Mouse (Mus musculus): Measurements from ENCODE around the gene Slc26a3. TPM values are rescaled to one million over a fixed set of nuclear protein-coding genes. Genes with fewer than 3 reads are reported as not detected.
A peak's percentile ranks its signal among the peaks of the same experiment; 100 is the strongest.

Slc26a3 gene
- total and polyA plus RNA-seq, 2 experiments from 2014 or later, result 0.72 to 1.9 TPM

DNA sequence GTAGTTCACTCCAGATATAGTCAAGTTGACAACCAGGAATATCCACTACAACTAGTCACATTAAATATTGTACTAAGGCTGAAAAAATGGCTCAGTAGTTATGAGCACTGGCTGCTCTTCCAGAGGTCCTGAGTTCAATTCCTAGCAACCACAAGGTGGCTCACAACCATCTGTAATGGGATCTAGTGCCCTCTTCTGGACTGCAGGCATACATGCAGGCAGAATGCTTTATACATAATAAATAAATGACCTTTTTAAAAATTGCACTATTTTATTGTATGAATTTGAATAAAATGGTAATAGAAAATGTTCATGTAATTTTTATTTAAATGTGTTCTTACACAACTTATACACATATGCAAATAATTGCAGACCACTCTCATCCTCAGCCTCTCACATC is 112.5 kb downstream of the Slc26a3 start:
- ATAC-seq (ENCODE audit: insufficient read depth, low read depth) (no peak), DNase-seq (ENCODE audit: low spot score) (no peak)
- Histone ChIP-seq H3K9me3 (replicated peaks; ENCODE audit: control insufficient read depth, low read length) (no peaks in the 10 kb centered on the region), H3K36me3 (replicated peaks; ENCODE audit: control insufficient read depth, insufficient read depth, low read length) (no peaks in the 10 kb centered on the region), H3K27me3 (ENCODE audit: control insufficient read depth, insufficient read depth, low read length) (no peaks in the 10 kb centered on the region), H3K4me1 (ENCODE audit: control insufficient read depth, insufficient read depth) (peaks cover 9% of the 10 kb centered on the region), H3K27ac (ENCODE audit: low read depth) (no peak overlapping the region), H3K9ac (replicated peaks; ENCODE audit: low read depth, low read length) (no peak overlapping the region), H3K4me2 (ENCODE audit: low read depth, low read length) (no peak overlapping the region), H3K4me3 (ENCODE audit: low read depth, low read length) (no peak overlapping the region)
- TF ChIP-seq EP300 (IDR thresholded peaks at IDR 0.05; ENCODE audit: low read depth) (no peak), CTCF (IDR thresholded peaks at IDR 0.05; ENCODE audit: low read depth) (peak; percentile 39)

DNA sequence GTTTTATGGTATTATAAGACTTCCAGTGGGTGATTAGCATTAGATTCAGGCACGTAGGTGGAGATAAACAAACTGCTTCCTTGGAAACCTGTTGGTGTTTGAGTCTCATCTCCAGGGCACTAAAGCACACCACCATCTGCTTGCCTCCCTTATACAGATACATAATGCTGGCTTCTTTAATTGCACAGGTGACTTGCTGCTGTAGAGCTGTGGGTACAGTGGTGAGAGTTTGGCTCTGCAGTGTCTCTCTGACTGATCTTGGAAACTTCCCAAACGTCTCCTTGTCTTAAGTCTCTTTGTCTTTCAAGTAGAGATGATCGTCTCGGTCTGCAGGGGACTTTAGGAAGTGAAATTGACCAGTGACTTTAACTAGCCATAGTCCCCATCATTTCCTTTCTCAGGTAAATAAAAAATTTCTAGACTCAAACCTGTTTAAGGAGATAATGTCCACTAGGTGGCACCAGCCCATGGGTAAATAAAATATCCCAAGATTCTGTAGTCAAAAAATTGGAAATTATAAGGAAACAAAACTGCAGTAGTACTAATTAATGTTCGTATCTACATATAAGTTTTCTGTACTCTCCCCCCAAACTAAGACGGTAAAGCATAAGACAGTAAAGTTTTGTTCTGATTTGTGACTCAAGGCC is 117.2 kb downstream of the Slc26a3 start:
- Histone ChIP-seq H3K27ac (ENCODE audit: low read depth) (no peak overlapping the region), H3K36me3 (replicated peaks; ENCODE audit: control insufficient read depth, insufficient read depth, low read length) (no peaks in the 10 kb centered on the region), H3K4me3 (ENCODE audit: low read depth, low read length) (no peak overlapping the region), H3K9me3 (replicated peaks; ENCODE audit: control insufficient read depth, low read length) (no peaks in the 10 kb centered on the region), H3K9ac (replicated peaks; ENCODE audit: low read depth, low read length) (no peak overlapping the region), H3K4me2 (ENCODE audit: low read depth, low read length) (no peak overlapping the region), H3K4me1 (ENCODE audit: control insufficient read depth, insufficient read depth) (no peaks in the 10 kb centered on the region), H3K27me3 (ENCODE audit: control insufficient read depth, insufficient read depth, low read length) (no peaks in the 10 kb centered on the region)
- ATAC-seq (ENCODE audit: insufficient read depth, low read depth) (no peak), DNase-seq (ENCODE audit: low spot score) (peak; percentile 59)
- no peak for TF ChIP-seq EP300 (IDR thresholded peaks at IDR 0.05; ENCODE audit: low read depth)
- peak; percentile 55 for TF ChIP-seq CTCF (IDR thresholded peaks at IDR 0.05; ENCODE audit: low read depth)
- whole genome bisulfite sequencing, result 31% methylated on average over 6 of the region's 6 CpGs

DNA sequence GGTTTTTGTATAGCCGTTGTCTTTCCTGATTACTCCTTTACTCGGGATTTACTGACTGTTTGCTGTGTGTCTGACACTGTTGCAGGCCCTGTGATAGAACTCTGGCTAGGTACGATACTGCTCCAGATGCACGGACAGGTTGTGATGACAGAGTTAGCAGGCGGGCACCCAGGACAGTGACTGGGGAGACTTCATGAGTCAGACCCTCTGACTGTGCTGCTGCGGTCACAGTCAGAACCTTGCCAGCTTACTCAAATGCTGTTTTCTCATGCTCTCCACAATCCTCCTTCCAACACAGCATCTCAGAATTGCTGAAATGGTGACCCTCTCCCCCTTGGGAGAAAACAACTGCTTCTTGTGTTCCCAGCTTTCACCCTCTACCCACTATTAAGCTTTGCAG is 117.8 kb downstream of the Slc26a3 start:
- no peak for ATAC-seq (ENCODE audit: insufficient read depth, low read depth)
- H3K27me3 ChIP-seq (ENCODE audit: control insufficient read depth, insufficient read depth, low read length), result no peaks in the 10 kb centered on the region
- H3K4me2 ChIP-seq (ENCODE audit: low read depth, low read length), result no peak overlapping the region
- TF ChIP-seq EP300 (IDR thresholded peaks at IDR 0.05; ENCODE audit: low read depth) (no peak), CTCF (IDR thresholded peaks at IDR 0.05; ENCODE audit: low read depth) (no peak)
- no peak for DNase-seq (ENCODE audit: low spot score)
- H3K4me1 ChIP-seq (ENCODE audit: control insufficient read depth, insufficient read depth), result no peaks in the 10 kb centered on the region
- no peaks in the 10 kb centered on the region for H3K9me3 ChIP-seq (replicated peaks; ENCODE audit: control insufficient read depth, low read length)
- no peak overlapping the region for H3K9ac ChIP-seq (replicated peaks; ENCODE audit: low read depth, low read length)
- H3K27ac ChIP-seq (ENCODE audit: low read depth), result no peak overlapping the region
- 68% methylated on average over 6 of the region's 6 CpGs for WGBS
- no peaks in the 10 kb centered on the region for H3K36me3 ChIP-seq (replicated peaks; ENCODE audit: control insufficient read depth, insufficient read depth, low read length)
- no peak overlapping the region for H3K4me3 ChIP-seq (ENCODE audit: low read depth, low read length)

DNA sequence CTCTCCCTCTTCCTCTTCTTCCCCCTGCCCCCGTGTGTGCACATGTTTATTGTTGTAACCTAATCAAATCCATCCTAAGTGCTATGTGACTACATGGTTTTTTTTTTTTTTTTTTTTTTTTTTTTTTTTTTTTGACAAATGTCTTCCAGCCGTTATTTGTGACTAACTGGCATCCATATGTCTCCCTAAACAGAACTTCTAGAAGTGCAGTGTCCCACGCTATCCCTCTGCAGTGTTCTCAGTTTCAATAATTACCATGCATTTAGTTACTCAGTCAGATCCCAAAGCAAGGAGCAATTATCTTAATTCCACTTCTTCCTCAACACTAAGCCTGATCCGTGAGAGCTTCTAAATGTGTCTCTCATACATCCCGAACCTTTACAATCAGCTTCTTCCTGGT is 120.5 kb downstream of the Slc26a3 start:
- Histone ChIP-seq H3K4me1 (ENCODE audit: control insufficient read depth, insufficient read depth) (no peaks in the 10 kb centered on the region), H3K4me2 (ENCODE audit: low read depth, low read length) (no peak overlapping the region), H3K4me3 (ENCODE audit: low read depth, low read length) (no peak overlapping the region), H3K27me3 (ENCODE audit: control insufficient read depth, insufficient read depth, low read length) (no peaks in the 10 kb centered on the region), H3K27ac (ENCODE audit: low read depth) (no peak overlapping the region), H3K9ac (replicated peaks; ENCODE audit: low read depth, low read length) (no peak overlapping the region), H3K36me3 (replicated peaks; ENCODE audit: control insufficient read depth, insufficient read depth, low read length) (no peaks in the 10 kb centered on the region), H3K9me3 (replicated peaks; ENCODE audit: control insufficient read depth, low read length) (no peaks in the 10 kb centered on the region)
- DNase-seq (ENCODE audit: low spot score), result no peak
- TF ChIP-seq EP300 (IDR thresholded peaks at IDR 0.05; ENCODE audit: low read depth) (no peak), CTCF (IDR thresholded peaks at IDR 0.05; ENCODE audit: low read depth) (no peak)
- ATAC-seq (ENCODE audit: insufficient read depth, low read depth), result no peak
- WGBS, result 46% methylated on average over 4 of the region's 5 CpGs

DNA sequence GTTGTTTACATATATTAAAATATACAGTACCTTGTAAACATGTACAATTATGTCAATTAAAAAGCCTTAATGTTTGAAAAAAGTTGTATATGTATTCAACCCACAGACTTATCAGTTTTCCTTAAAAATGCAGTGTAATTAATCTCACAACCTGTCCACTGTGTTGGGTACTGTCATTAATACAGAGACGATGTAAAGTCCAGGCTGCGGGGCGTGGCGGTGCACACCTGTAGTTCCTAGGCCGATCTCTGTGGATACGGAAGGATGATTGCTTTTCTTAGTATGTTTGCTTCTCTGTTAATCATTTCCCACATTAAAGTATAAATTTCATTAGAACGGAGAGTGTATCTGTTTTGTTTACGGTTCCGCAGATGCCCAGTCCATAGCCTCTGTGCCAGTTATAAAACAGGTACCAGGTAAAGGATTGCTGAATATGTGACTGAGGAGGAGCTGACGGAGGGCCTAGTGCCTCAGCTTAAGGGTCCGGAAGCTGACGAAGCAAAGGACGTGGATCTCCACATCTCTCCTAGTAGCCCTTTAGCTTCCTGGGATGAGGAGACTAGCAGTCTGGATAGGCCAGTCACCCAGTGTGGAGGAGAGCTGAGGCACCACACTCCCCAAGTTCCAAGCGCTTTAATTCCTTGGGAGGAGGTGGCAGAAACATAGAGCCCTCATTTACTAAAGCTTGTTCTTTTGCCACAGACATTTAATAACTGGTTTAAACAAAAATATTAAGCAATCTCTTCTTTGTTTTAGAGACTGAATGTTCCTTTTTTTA is 122.2 kb downstream of the Slc26a3 start:
- Histone ChIP-seq H3K9ac (replicated peaks; ENCODE audit: low read depth, low read length) (no peak overlapping the region), H3K4me1 (ENCODE audit: control insufficient read depth, insufficient read depth) (no peaks in the 10 kb centered on the region), H3K27ac (ENCODE audit: low read depth) (no peak overlapping the region), H3K36me3 (replicated peaks; ENCODE audit: control insufficient read depth, insufficient read depth, low read length) (no peaks in the 10 kb centered on the region), H3K27me3 (ENCODE audit: control insufficient read depth, insufficient read depth, low read length) (no peaks in the 10 kb centered on the region), H3K4me2 (ENCODE audit: low read depth, low read length) (no peak overlapping the region), H3K4me3 (ENCODE audit: low read depth, low read length) (no peak overlapping the region), H3K9me3 (replicated peaks; ENCODE audit: control insufficient read depth, low read length) (no peaks in the 10 kb centered on the region)
- DNase-seq (ENCODE audit: low spot score) (no peak), ATAC-seq (ENCODE audit: insufficient read depth, low read depth) (no peak)
- 88% methylated on average over 14 of the region's 14 CpGs for WGBS
- TF ChIP-seq EP300 (IDR thresholded peaks at IDR 0.05; ENCODE audit: low read depth), result no peak
- TF ChIP-seq CTCF (IDR thresholded peaks at IDR 0.05; ENCODE audit: low read depth), result no peak
